Mouse (Mus musculus) thymus, postnatal 4 days (tissue): ENCODE results near the gene Fras1.

Experiments
- DNase-seq: peaks from one replicate; pipeline ENCODE4 v3.0.0; 2021

Fras1 gene

DNA sequence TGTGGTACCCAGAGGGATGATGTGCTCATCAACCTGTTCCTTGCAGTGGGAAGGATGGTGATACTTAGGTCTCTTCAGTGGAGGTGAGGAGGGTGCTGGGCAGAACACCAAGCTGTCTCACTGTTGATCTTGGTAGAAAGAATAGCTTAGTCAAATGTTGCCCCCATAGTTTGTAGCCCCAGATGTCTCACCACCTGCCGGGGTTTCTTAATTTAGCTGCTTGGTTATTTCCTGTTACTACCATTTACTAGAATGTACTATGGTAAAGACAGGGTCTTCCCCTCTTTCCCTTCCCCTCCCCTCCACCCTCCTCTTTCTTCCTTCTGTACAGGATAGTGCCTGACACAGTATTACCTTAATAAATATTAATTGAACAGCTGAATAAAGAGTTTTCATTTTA is 118.7 kb downstream of the Fras1 start:
- no peak for DNase-seq

DNA sequence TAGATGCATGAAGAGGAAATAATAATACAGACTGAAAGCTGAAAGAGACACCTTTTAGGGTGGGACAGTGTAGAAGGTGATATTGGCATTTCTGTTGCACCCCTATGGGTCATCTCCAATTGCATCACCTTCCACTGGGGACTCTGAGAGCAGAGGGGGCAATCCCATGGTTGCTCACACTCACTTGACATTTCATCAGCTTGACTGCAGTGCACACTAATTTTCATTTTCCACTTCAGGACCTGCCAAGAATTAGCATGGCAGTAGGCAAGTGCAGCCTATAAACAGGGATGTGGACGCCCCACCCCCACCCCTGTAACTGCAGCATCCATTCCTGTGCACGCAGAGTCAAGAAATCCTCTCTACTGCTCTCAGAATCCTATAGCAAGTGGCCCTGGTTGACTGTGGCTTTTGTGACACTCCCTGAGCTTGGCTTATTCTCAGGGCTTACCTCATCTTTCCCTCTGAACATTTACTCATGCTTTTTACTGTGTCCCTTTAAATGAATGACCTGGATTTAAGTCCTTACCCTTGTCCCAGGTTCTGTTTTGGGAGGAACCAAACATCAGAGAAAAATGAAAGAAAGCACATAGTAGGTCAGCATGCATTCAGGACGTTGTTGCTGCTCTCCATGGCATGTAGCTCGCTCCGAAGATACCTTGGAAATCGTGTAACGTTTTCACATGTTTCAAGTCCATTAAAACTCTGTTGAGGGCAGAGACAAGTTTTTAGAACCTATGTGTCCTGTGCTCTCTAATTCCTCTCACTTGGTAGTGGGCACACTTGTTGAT is 120.9 kb downstream of the Fras1 start:
- no peak for DNase-seq

DNA sequence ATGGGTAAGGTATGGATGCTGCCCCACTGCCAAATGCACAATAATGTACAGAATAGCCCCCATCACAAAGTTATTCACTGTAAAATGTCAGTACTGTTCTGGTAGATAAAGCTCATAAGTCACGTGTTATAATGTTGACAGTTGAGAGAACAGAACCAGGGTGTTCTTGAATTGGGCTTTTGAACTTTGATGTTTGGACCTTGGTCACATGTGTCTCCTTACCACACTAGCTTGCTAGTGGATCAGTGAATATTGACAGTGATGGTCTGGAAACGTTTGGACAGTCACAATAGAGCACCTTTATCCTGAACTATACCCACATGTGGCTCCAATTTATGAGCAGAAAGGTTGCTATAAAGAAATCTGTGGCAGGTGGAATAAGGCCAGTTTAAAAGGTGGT is 124.3 kb downstream of the Fras1 start:
- no peak for DNase-seq

DNA sequence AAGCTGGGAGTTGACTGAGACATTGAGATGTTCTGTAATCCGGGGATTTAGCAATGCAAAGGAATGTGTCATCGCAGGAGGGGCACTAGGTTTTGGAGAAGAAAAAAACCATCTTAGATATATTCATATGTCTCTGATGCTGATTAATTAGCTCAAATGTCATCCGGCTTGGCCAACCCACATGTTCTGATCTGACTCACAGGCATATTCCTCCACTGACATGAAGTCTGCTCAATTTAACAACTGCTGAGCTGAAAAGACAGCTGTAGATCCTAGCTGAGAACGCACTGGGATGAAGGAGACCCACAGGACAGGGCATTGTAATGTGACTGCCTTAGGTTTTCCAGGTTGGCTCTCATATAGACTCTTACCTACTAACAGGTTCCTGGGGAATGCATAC is 128.0 kb downstream of the Fras1 start:
- no peak for DNase-seq

DNA sequence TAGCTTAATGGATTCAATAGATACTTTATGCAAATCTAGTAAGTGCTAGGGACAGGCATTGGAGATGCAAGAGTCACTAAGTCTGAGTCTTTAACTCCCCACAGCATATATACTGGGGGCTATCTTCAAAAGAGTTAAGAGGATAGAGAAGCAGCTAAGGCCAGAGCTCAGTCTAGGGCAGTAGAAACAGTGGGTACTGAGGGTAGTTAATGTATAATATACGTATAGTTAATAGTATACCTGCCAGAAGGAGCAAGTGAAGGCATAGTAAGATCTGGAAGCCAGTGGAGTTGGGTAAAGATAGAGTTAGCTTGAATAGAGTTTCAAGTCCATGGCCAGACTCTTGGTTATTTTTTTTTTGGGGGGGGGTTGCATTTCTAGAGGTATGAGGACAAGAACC is 128.6 kb downstream of the Fras1 start:
- no peak for DNase-seq

DNA sequence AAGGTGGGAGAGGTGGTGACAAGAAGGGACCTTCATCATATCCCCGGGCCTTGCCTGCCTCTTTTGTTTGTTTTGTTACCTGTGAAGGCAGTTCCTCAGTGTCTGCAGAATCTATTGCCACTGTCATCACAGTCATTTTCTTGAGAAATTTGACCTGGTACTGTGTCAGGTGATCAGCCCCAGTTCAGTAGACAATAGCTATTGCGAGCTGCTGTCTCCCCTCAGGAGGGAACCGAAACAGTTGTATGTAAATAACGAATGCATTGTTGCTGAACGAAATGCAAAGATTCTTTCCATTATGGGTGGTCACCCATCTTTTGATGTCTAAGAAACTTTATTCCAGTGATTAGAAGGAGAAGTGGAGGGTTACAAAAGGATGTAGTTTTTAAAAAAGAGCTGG is 137.2 kb downstream of the Fras1 start:
- no peak for DNase-seq

DNA sequence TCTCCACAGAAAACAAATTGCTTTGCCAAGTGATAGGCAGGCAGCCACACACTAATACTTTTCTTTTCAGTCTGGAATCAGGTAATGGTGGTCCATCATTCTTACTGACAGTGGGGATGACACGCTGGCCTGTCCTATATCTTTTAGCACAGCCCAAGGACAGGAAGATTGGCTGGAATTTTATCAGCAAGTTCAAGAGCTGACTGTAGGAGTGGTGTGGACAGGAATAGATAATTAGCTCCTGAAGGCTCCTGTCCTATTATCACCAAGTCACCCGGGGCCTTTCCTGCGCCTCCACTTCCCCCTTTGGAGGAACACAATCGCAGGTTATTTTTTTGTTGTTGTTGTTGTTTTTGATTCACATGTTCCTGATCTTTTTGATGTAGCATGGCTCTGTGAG is 139.6 kb downstream of the Fras1 start:
- DNase-seq, result no peak

DNA sequence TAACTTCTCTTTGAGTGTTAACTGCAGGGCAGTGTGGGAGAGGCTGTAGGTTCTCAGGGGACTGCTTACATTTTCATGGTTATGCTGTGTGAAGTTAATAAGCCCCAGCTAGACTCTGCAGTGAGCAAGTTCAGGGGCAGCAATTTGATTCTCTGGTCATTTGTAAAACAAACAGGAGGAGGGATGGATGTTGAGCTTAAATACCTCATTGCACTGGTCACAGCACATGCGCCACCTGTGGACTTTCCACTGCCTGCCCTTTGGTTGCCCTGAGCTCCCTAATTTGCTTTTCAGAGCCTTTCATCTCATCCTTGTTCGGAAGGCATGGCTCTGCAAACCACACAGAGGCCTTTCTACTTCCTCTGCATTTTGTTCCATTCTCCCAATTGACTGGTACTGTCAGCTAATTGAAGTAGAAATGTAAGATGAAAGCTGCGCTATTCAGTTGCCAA is 142.1 kb downstream of the Fras1 start:
- no peak for DNase-seq

DNA sequence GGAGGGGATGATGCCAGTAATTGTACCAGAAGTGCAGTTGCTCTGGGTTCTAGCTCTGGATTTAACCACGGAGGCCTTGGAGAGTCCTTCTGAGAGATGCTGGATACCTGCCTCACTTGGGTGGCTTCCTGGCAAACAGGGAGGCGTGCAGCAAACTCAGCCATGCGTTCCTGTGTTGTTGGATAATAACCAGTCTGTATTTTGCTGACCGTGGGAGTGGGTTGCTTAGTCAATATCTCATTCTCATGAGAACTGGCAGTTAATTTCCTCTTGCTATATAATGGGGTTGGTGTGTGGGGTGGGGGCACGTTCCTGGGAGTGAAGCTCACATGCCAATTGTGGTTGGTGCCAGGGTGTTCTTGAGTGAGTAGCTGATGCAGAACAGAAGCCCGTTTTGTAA is 142.6 kb downstream of the Fras1 start:
- no peak for DNase-seq

DNA sequence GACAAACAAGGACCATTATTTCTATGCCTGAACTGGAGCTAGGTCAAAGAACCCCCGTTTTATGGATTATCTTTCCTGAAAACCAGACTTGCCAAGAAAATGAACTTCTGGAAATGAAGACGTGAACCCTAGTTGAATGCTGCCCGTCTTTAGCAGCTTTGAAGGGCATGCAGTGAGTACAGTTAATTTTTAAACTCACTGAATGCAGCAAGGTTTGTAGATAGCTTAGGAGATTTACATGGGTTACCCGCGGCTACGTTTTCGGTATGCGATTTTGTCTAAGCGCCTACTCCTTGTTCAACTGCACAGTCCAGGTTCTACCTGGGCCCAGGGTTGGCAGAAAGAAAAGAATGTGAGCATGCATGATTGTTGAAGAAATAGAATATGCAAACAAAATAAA is 147.8 kb downstream of the Fras1 start:
- no peak for DNase-seq

DNA sequence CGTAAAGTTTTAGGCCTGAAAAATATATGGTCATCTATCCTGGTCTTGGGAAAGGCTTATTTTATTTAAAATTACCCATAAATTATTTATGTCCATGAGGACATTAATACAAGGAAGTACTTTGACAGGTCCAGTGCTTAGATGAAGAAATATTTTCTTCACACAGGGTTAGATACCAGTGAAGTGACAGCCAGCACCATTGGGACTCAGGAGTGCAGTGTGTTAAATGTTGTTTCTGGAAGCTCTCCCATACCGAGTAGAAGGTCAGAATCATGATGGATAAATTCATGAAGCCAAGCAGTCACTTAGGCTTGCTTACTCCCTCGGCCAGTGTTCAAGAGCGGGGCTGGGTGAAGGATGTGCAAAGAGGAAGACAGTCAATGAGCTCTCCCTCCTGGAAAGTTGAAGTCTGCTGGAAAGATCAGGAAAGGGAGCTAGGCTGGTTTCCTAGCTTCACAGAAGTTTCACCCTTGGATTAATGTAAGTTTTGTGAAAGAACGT is 149.2 kb downstream of the Fras1 start:
- no peak for DNase-seq

DNA sequence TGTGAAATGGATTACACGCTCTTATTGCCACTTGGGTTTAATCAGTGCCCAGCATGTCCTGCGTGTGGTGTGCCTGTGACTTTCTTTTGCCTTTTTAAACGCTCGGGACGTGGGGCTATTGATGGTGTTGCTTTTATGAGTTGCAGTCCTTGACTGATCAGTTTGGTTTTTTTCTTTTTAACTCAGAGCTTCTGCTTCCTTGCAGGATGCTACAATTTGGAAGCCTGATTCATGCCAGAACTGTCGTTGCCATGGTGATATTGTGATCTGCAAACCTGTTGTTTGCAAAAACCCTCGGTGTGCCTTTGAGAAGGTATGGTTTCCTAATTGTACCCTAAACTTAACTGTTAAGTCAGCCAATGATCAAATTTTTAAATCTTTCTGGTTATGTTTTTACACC is 154.5 kb downstream of the Fras1 start:
- no peak for DNase-seq

DNA sequence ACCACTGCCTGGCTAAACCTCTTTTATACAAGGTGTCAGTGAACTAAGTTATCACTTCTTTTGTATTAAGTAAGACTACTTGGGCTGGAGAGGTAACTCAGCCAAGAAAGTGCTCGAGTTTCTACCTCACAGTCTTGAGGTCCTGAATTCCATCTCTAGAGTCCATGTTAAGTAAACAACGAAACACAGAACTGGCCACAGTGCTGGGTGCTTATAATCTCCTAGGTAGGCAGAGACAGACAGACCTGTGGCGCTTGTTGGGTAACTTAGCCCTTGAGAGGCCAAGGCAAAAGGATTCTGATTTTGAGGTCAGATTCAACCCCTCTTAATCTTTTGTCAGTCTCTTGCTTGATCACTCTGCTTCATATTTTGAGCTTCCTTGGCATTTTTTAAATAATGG is 156.8 kb downstream of the Fras1 start:
- DNase-seq, result no peak

DNA sequence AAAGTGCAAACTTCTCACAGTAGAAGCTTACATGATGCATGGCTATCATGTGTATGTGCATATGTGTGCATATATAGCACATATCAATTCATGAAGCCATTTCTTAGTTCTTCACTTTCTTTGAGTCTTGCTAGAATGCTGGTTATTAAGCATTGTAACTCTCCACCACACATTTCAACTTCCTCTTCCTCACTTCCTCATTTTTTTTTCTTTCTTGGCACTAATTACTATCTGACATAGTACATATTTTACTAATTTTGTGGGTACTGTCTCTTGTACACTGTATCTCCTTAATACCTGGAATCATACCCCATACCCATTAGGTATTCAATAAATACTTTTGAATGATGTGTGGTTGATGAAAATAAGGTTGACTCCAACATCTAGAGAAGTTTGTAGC is 158.2 kb downstream of the Fras1 start:
- no peak for DNase-seq

DNA sequence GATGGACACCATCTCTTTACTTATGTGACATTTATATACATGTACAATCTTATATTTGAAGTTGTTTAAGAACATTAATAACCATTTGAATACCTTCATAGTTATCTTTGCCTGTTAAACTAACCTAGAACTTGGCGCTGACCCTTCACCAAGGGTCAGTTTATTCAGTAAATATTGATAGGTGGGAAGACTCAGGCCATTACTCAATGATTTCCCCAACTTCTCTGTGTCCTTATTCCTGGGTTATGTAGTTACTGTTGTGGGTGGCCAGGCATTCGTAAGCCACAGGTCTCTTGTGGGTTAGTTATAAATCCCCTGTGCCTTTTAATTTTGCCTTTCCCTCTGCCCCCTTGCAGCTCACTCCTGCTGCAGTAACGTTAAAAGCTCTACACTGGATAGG is 162.8 kb downstream of the Fras1 start:
- no peak for DNase-seq

DNA sequence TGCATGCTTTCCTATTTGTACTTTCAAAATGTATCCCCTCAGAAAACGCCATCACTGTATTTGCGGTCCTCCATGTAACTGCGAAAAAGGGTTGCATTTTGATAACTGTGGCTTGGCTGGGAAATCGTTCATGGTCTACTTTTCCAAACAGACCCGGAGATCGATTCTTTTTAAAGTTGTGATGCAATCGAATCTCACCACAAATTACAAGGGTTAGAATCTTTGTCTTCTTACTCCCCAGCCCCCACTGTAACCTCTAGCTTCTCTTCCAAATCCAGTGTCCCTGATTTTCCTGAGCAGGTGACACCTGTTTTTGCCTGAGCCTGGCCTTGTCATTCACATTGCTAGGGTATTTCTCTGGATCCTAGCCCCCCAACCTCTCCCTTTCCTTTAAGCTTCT is 163.2 kb downstream of the Fras1 start:
- no peak for DNase-seq

DNA sequence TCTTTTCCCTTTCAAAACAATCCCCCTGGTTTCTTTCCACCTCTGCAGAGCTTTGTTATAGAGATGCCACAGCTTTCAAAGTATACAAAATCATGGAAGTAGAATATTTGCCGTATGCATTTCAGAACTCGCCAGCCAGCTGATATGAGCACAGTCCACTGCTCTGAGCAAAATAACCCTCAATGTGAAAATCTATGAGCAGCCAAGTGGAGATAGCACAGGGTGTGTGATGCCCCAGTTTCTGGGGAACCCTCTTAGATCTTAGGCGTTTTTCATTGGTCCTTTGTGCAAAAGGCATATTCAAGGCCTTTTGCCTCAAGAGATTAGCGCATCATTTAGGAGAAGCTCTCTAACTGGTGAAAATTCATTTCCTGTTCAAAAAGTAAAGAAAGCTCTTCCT is 170.4 kb downstream of the Fras1 start:
- no peak for DNase-seq

DNA sequence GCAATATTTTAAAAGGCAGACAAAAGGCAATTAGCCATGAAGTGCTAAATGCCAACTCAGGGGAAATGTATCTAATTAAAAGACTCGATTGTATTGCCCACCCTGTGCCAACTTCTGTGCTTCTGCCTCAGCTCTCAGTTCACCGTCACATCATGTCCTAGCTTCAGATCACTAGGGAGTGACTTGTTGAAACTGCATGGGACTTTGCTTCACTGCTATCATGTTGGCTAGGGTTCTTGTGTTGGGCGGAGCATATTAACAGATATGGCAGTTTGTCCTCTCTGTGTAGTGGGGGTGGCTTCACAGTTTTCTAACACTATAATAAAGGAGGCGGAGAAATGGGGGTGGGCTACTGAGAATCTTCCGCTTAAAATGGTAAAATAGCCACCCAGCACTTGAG is 172.2 kb downstream of the Fras1 start:
- no peak for DNase-seq

DNA sequence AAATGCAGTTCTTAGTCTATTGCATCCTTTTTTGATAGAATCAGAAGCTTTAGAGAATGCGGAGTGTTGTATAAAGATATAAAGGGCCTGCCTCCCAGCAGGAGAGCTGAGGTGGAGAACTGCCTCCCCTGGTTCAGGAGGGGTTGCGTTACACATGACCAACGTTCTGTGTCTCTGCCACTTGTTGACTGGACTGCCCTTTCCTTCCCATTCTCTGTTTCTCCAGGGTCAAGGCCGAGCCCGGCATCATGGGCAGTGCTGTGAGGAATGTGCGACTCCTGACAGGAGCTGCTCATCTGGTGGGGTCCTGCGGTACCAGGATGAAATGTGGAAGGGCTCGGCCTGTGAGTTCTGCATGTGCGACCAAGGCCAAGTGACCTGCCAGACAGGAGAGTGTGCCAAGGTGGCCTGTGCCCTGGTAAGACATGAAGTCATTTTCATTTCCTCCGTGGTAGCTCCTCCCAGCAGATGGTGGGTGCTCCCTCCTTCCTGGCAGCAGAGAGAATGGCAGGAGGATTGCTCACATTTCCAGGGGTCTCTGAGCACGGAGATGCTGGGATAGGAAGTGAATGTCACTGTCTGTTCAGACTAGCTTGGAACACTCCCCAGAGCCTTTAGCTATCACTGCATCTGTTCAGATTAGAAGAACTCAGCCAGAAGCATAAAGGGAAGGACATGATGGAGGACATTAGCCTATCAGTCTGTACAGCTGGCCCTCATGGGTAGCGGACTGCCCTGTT is 181.4 kb downstream of the Fras1 start:
- no peak for DNase-seq

DNA sequence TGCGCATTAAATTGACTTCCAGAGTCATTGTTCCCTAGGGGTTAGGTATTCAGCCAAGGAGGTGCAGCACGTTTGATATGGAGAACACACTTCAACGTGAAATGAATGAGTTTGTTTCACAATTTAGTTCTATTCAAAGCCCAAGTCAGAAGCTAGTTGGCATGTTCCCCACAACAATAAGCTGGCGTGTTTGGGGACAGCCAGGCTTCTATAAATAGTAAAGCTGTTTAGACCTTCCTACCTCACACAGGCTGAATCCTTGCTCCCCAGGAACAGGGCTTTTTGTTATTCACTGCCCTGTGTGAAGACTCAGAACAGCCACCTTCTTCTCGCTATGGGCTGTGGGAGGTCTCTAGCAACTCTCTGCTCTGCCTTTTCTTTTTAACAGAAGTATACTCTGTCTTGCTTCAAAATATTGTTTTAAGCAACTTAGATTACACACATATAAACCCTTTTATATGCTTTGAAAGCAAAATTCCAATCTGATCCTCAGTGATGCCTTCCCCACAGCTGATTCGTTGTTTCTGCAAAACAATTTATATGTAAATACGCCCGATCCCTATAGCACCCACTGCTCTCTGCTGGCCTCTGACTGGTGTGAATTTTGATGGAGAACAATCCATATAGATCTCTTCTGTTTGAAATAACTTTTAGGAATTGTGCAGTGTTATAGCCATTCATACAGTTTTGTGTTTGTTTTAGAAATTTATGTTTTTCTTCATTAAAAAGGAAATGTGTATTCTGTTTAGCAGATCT is 184.5 kb downstream of the Fras1 start:
- no peak for DNase-seq

DNA sequence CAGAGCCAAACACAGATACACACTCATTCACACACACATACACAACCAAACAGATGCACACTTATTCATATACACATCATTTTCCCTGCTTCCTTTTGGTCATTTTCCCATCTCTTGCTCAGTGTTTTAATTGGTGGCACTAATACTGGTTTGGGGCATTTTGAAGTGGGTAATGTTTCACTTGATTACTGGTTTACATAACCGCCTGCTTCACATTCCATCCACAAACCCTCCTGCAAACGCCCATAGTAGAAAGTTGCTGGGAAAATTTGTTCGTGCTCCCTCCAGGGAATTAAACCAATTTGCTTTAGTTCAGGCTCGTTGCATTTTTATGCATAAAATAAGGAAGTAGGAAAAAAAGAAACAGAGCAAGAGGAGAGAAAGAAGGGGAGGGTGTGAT is 200.8 kb downstream of the Fras1 start:
- no peak for DNase-seq

DNA sequence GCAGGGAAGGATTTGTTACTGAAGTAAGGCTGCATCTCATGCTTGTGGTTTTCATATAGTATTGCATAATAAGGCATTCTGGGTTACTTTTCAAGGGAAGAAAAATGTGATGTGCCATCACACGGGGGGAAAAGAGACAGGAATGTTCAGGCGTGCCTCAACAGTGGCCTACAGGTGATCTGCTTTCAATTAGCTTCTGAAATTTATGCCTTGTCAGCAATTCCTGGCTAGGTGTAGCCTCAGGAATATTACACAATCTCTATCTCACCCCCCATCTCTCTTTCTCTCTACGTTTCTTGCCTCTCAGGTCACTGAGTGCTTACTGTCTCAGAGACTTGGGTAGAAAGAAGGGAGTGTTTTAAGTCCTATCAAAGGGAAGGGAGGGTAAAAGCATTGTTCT is 204.9 kb downstream of the Fras1 start:
- no peak for DNase-seq

DNA sequence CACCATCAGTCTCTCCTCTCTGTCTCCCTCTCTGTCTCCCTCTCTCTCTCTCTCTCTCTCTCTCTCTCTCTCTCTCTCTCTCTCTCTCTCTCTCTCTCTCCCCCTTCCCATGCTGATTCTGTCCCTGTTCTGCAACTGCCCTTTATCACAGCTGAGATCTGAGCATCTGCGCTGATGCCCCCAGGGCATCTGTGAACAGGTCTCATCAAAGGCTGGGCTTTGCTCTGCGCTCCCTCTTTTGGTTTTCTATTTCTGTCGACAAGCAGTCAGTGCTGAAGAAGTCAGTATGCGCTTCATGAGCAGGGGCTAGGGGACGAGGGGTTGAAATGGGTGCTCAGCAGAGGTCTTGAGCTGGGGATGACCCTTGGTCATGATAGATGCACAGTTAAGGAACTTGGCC is 206.2 kb downstream of the Fras1 start:
- no peak for DNase-seq

DNA sequence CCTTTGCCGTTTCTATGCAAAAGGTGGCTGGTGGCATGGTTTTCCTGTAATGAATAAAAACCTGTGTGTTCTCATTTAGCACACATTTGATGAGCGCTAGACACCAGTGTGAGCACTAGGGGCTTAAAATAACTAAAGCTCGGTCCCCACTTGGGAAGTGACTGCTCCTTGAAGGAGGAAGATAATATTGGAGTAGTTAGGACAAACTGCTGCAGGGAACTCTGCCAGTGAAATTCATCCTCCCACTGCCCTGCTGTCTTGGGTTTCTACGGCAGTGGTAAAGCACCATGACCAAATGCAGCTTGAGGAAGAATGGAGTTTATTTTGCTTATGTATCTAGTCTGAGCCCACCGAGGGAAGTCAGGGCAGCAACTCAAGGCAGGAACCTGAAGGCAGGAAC is 211.0 kb downstream of the Fras1 start:
- DNase-seq, result no peak
